Mouse (Mus musculus) heart, embryonic 11.5 days (tissue): ENCODE data around the gene Ccdc17. TPM values are rescaled to one million over a fixed set of nuclear protein-coding genes. Genes with fewer than 3 reads are reported as not detected.

ENCODE experiments used
- ATAC-seq: fragments of 200-750 bp; cut with Nextera tagmentation; replicated peaks from 2 replicates; pipeline ENCODE4 v1.8.0; 2017; ENCODE audit warnings: moderate library complexity; ENCODE audit not compliant: insufficient number of reproducible peaks, low FRiP score, low TSS enrichment
- H3K27ac ChIP-seq: fragments of 300-500 bp; sonication (generic); 2 replicates; pipeline ENCODE4 v1.5.1; 2014; ENCODE audit warnings: mild to moderate bottlenecking, low read depth, low read length
- H3K27me3 ChIP-seq: fragments of 300-500 bp; sonication (generic); 2 replicates; pipeline ENCODE4 v1.6.1; 2014; ENCODE audit warnings: mild to moderate bottlenecking, low read length, mixed read lengths; ENCODE audit not compliant: control insufficient read depth, insufficient read depth
- H3K36me3 ChIP-seq: fragments of 300-500 bp; sonication (generic); 2 replicates; pipeline ENCODE4 v1.6.1; 2014; ENCODE audit warnings: mild to moderate bottlenecking, low read length, moderate library complexity, mixed read lengths; ENCODE audit not compliant: control insufficient read depth, insufficient read depth
- H3K4me1 ChIP-seq: fragments of 300-500 bp; sonication (generic); 2 replicates; pipeline ENCODE4 v1.6.1; 2014; ENCODE audit warnings: low read length; ENCODE audit not compliant: control insufficient read depth, insufficient read depth
- H3K4me2 ChIP-seq: fragments of 300-500 bp; sonication (generic); 2 replicates; pipeline ENCODE4 v1.6.1; 2014; ENCODE audit warnings: mild to moderate bottlenecking, moderate library complexity
- H3K4me3 ChIP-seq: fragments of 300-500 bp; sonication (generic); 2 replicates; pipeline ENCODE4 v1.5.1; 2014; ENCODE audit warnings: low read depth, low read length
- H3K9ac ChIP-seq: fragments of 300-500 bp; sonication (generic); 2 replicates; pipeline ENCODE4 v1.6.1; 2014; ENCODE audit warnings: mild to moderate bottlenecking, low read depth, low read length, moderate library complexity
- H3K9me3 ChIP-seq: fragments of 300-500 bp; sonication (generic); replicated peaks from 2 replicates; pipeline ENCODE4 v1.6.1; 2016; ENCODE audit warnings: low read length; ENCODE audit not compliant: control insufficient read depth
- WGBS: fragments of 180-500 bp; shearing (Covaris S2); extraction: QIAGEN DNeasy Blood & Tissue Kit; methylation state at CpG from one replicate; pipeline ENCODE4 v1.1.7; 2014; ENCODE audit not compliant: insufficient replicate concordance; 5-methylcytosine and 5-hydroxymethylcytosine counted together
- polyA plus RNA-seq: library from polyadenylated mRNA; unstranded; fragments of >200 nt; fragmentation: Nextera tagmentation; extraction: Ambion mirVana; gene quantifications from 2 replicates; pipeline ENCODE4 v1.2.1, GENCODE M21; 2014

Ccdc17 gene
- polyA plus RNA-seq, 1 experiment from 2014 or later: 2.3 TPM

DNA sequence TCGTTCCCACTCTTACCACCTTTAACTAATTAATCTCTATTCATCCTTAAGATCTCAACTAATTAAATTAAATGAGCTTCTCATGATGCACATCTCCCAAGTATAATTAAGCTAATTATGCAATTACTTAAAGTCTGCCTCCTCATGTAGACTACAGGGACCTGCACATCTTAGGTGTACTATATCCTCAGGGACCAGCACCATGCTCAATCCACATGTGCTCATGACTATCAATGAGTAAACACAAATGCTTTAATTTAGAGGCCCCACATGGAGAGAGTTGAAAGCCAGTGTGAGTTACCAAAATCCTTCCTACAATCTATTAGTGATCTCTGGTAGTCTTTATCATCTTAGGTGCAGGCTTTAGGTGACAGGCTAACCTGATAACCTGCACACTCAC lies 38.7 kb downstream of the Ccdc17 start:
- peaks cover 34% of the 10 kb centered on the region for H3K36me3 ChIP-seq
- H3K9ac ChIP-seq: no peak overlapping the region
- 90% methylated on average over 1 of the region's 1 CpGs for WGBS
- H3K4me2 ChIP-seq: no peak overlapping the region
- no peak overlapping the region for H3K27ac ChIP-seq
- no peaks in the 10 kb centered on the region for H3K4me1 ChIP-seq
- H3K9me3 ChIP-seq: no peaks in the 10 kb centered on the region
- H3K27me3 ChIP-seq: no peaks in the 10 kb centered on the region
- no peak overlapping the region for H3K4me3 ChIP-seq
- no peak for ATAC-seq

GRCm38 (mm10) chr4:116638821-116639220 lies 42.4 kb downstream of the Ccdc17 start:
- H3K36me3 ChIP-seq: peaks cover 55% of the 10 kb centered on the region
- no peaks in the 10 kb centered on the region for H3K27me3 ChIP-seq
- no peak overlapping the region for H3K4me3 ChIP-seq
- no peak overlapping the region for H3K9ac ChIP-seq
- 97% methylated on average over 6 of the region's 6 CpGs for WGBS
- no peak overlapping the region for H3K4me2 ChIP-seq
- H3K9me3 ChIP-seq: no peaks in the 10 kb centered on the region
- no peak for ATAC-seq
- no peaks in the 10 kb centered on the region for H3K4me1 ChIP-seq
- no peak overlapping the region for H3K27ac ChIP-seq

- Histone ChIP-seq H3K9me3 (no peaks in the 10 kb centered on the region), H3K36me3 (peaks cover 47% of the 10 kb centered on the region), H3K9ac (no peak overlapping the region), H3K4me2 (no peak overlapping the region), H3K4me3 (no peak overlapping the region), H3K27me3 (no peaks in the 10 kb centered on the region), H3K27ac (no peak overlapping the region), H3K4me1 (peaks cover 7% of the 10 kb centered on the region; the same call in 1 of the 2 replicates)
- WGBS: 100% methylated on average over 1 of the region's 1 CpGs
- no peak for ATAC-seq
These were observed 45.6 kb downstream of the Ccdc17 start for GRCm38 (mm10) chr4:116642071-116642470.

DNA sequence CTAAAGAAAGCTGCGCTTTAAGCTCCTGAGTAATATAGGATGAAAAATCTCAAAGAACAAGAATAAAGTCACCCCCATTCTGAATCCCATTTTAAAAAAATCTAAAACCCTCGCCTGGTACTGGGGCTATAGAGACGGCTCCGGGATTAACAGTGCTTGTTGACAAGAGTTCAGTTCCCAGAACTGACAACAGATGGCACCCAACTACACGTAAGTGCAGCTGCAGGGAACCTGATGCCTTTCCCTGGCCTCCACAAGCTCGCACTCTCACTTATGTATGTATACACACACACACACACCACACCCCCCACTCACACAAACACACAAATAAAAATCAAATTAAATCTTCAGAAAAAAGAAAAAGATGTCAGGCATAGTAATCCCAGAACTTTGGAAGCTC lies 47.9 kb downstream of the Ccdc17 start:
- H3K27ac ChIP-seq: no peak overlapping the region
- no peak overlapping the region for H3K9ac ChIP-seq
- no peak for ATAC-seq
- H3K27me3 ChIP-seq: no peaks in the 10 kb centered on the region
- peaks cover 7% of the 10 kb centered on the region; the same call in 1 of the 2 replicates for H3K4me1 ChIP-seq
- no peak overlapping the region for H3K4me3 ChIP-seq
- peaks cover 39% of the 10 kb centered on the region for H3K36me3 ChIP-seq
- 58% methylated on average over 6 of the region's 6 CpGs for WGBS
- no peak overlapping the region for H3K4me2 ChIP-seq
- H3K9me3 ChIP-seq: no peaks in the 10 kb centered on the region

- no peak overlapping the region; the same call in 1 of the 2 replicates for H3K27ac ChIP-seq
These were observed 49.2 kb downstream of the Ccdc17 start for GRCm38 (mm10) chr4:116645624-116646023.

DNA sequence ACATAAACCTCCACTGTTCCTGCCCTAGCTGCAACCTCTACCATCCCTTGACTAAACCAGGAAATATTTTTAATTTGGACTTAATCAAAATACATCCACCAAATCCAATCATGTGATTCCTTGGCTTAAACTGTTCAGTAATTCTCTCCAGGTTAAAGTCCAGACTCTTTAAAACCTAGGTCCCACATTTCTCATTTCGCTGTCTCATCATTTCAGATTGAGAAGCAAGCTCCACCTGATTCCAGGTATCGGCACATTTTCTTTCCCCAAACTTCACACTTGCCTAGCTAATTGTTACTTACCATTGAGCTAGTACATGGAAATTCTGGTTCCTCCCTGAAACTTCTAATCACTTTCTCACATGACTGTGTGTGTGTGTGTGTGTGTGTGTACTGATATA lies 53.0 kb downstream of the Ccdc17 start:
- Histone ChIP-seq H3K27me3 (no peaks in the 10 kb centered on the region), H3K27ac (no peak overlapping the region), H3K36me3 (peaks cover 12% of the 10 kb centered on the region; the same call in 1 of the 2 replicates), H3K9ac (no peak overlapping the region), H3K4me1 (peaks cover 14% of the 10 kb centered on the region), H3K9me3 (no peaks in the 10 kb centered on the region), H3K4me2 (peak overlapping the region; percentile 89), H3K4me3 (peak overlapping the region; percentile 74; the same call in 1 of the 2 replicates)
- WGBS: 95% methylated on average over 2 of the region's 2 CpGs
- ATAC-seq: no peak

More at GRCm38 (mm10) chr4:116645624-116646023, 49.2 kb downstream of the Ccdc17 start:
- H3K36me3 ChIP-seq: peaks cover 32% of the 10 kb centered on the region
- peak overlapping the region; percentile 14 for H3K4me2 ChIP-seq
- H3K27me3 ChIP-seq: no peaks in the 10 kb centered on the region
- no peaks in the 10 kb centered on the region for H3K9me3 ChIP-seq
- peaks cover 14% of the 10 kb centered on the region for H3K4me1 ChIP-seq
- no peak for ATAC-seq
- H3K9ac ChIP-seq: no peak overlapping the region
- WGBS: 70% methylated on average over 7 of the region's 7 CpGs
- H3K4me3 ChIP-seq: no peak overlapping the region

Other genes with a start within 250 kb of the Ccdc17 start
- gene Mast2, start 132.5 kb upstream of the Ccdc17 start, polyA plus RNA-seq: 23.4 and 28.2 TPM in 2 replicates
- gene Ipp, start 89.1 kb upstream of the Ccdc17 start, polyA plus RNA-seq: 4.6 and 7.8 TPM in 2 replicates
- gene Tmem69, start 40.7 kb upstream of the Ccdc17 start, polyA plus RNA-seq: 26.4 and 33.3 TPM in 2 replicates
- gene Gpbp1l1, start 39.0 kb upstream of the Ccdc17 start, polyA plus RNA-seq: 37.3 and 38.8 TPM in 2 replicates
- gene Nasp, start 31.3 kb downstream of the Ccdc17 start, polyA plus RNA-seq: 135 TPM in 2 replicates
- 645 and 676 TPM in 2 replicates for gene Akr1a1, start 55.0 kb downstream of the Ccdc17 start, polyA plus RNA-seq
- gene Prdx1, start 88.9 kb downstream of the Ccdc17 start, polyA plus RNA-seq: 1,014 and 1,024 TPM in 2 replicates
- gene Mmachc, start 111.8 kb downstream of the Ccdc17 start, polyA plus RNA-seq: 25.5 and 29.1 TPM in 2 replicates
- 16.3 and 21.0 TPM in 2 replicates for gene Ccdc163, start 111.9 kb downstream of the Ccdc17 start, polyA plus RNA-seq
- 3.2 and 4.6 TPM in 2 replicates for gene Tesk2, start 124.3 kb downstream of the Ccdc17 start, polyA plus RNA-seq
- 21.5 and 25.1 TPM in 2 replicates for gene Toe1, start 211.0 kb downstream of the Ccdc17 start, polyA plus RNA-seq
- gene Mutyh, start 211.1 kb downstream of the Ccdc17 start, polyA plus RNA-seq: 10.9 and 12.0 TPM in 2 replicates
- 0.84 and 1.1 TPM in 2 replicates for gene Hpdl, start 225.1 kb downstream of the Ccdc17 start, polyA plus RNA-seq